Mouse (Mus musculus) embryonic facial prominence, embryonic 11.5 days (tissue): ENCODE data around the gene Tubb3. TPM values are rescaled to one million over a fixed set of nuclear protein-coding genes. Genes with fewer than 3 reads are reported as not detected.
A peak's percentile ranks its signal among the peaks of the same experiment; 100 is the strongest.

Source experiments
- ATAC-seq: fragments of 200-750 bp; cut with Nextera tagmentation; replicated peaks from 2 replicates; pipeline ENCODE4 v1.8.0; 2017; ENCODE audit warnings: low read depth; ENCODE audit not compliant: insufficient number of reproducible peaks, low FRiP score, low TSS enrichment
- DNase-seq: peaks from one replicate; pipeline ENCODE4 v3.0.0-alpha.2; 2015; ENCODE audit warnings: low spot score
- H3K27ac ChIP-seq: fragments of 300-500 bp; sonication (generic); replicated peaks from 2 replicates; pipeline ENCODE4 v1.5.1; 2014; ENCODE audit warnings: mild to moderate bottlenecking, low read depth, low read length, control low read depth
- H3K27me3 ChIP-seq: fragments of 300-500 bp; sonication (generic); 2 replicates; pipeline ENCODE4 v1.6.1; 2014; ENCODE audit warnings: mild to moderate bottlenecking, low read length, moderate library complexity, mixed read lengths; ENCODE audit not compliant: control insufficient read depth, insufficient read depth
- H3K36me3 ChIP-seq: fragments of 300-500 bp; sonication (generic); replicated peaks from 2 replicates; pipeline ENCODE4 v1.6.1; 2014; ENCODE audit warnings: low read depth, mild to moderate bottlenecking, low read length, moderate library complexity, mixed read lengths; ENCODE audit not compliant: control insufficient read depth, insufficient read depth
- H3K4me1 ChIP-seq: fragments of 300-500 bp; sonication (generic); 2 replicates; pipeline ENCODE4 v1.6.1; 2014; ENCODE audit warnings: low read length, mixed read lengths; ENCODE audit not compliant: control insufficient read depth, insufficient read depth
- H3K4me2 ChIP-seq: fragments of 300-500 bp; sonication (generic); 2 replicates; pipeline ENCODE4 v1.6.1; 2014; ENCODE audit warnings: low read depth, mild to moderate bottlenecking, control low read depth, low read length, moderate library complexity
- H3K4me3 ChIP-seq: fragments of 300-500 bp; sonication (generic); 2 replicates; pipeline ENCODE4 v1.5.1; 2014; ENCODE audit warnings: low read depth, low read length, control low read depth
- H3K9ac ChIP-seq: fragments of 300-500 bp; sonication (generic); replicated peaks from 2 replicates; pipeline ENCODE4 v1.6.1; 2014; ENCODE audit warnings: mild to moderate bottlenecking, control low read depth, low read length
- H3K9me3 ChIP-seq: fragments of 300-500 bp; sonication (generic); replicated peaks from 2 replicates; pipeline ENCODE4 v1.6.1; 2016; ENCODE audit warnings: mild to moderate bottlenecking, low read length, inconsistent platforms, mixed read lengths; ENCODE audit not compliant: control insufficient read depth
- WGBS: fragments of 180-500 bp; shearing (Covaris S2); extraction: QIAGEN DNeasy Blood & Tissue Kit; methylation state at CpG from one replicate; pipeline ENCODE4 v1.1.7; 2014; 5-methylcytosine and 5-hydroxymethylcytosine counted together
- polyA plus RNA-seq: library from polyadenylated mRNA; unstranded; fragments of >200 nt; fragmentation: Nextera tagmentation; extraction: Ambion mirVana; gene quantifications from 2 replicates; pipeline ENCODE4 v1.2.1, GENCODE M21; 2014

Gene Tubb3
- 199 and 248 TPM in 2 replicates for polyA plus RNA-seq

GRCm38 (mm10) chr8:123411246-123411645 is at the start of gene Tubb3:
TSS of gene Tubb3 (plus strand) at chr8:123411424.
- Histone ChIP-seq H3K9ac (peak within 1 kb of the TSS; percentile 66), H3K27ac (peak within 1 kb of the TSS; percentile 41; the same call in 1 of the 2 replicates), H3K36me3 (no peaks in the 10 kb centered on the region), H3K4me1 (no peaks in the 10 kb centered on the region), H3K4me3 (peak within 1 kb of the TSS; percentile 45), H3K4me2 (peak within 1 kb of the TSS; percentile 57), H3K9me3 (no peaks in the 10 kb centered on the region), H3K27me3 (peaks cover 45% of the 10 kb centered on the region)
- peak; percentile 86 for ATAC-seq
- 0% methylated on average over 29 of the region's 29 CpGs for WGBS
- DNase-seq: peak; percentile 87

- Histone ChIP-seq H3K27me3 (no peaks in the 10 kb centered on the region), H3K36me3 (no peaks in the 10 kb centered on the region), H3K4me1 (no peaks in the 10 kb centered on the region), H3K27ac (peak within 1 kb of the TSS; percentile 80), H3K4me3 (peak within 1 kb of the TSS; percentile 67), H3K4me2 (peak within 1 kb of the TSS; percentile 61), H3K9ac (peak within 1 kb of the TSS; percentile 65), H3K9me3 (no peaks in the 10 kb centered on the region)
- DNase-seq: peak; percentile 96
- peak; percentile 91 for ATAC-seq
- WGBS: under 1% methylated on average over 73 of the region's 75 CpGs
Measured at GRCm38 (mm10) chr8:123373403-123374238, 37.6 kb upstream of the Tubb3 start, which contains the start of gene Tcf25. TSS of gene Tcf25 (plus strand) at chr8:123373753.

GRCm38 (mm10) chr8:123374239-123374578 is 37.0 kb upstream of the Tubb3 start:
- DNase-seq (peak; percentile 95), ATAC-seq (peak; percentile 65)

GRCm38 (mm10) chr8:123375701-123376100 is 35.5 kb upstream of the Tubb3 start:
- no peak for DNase-seq
- no peak overlapping the region for H3K4me2 ChIP-seq
- no peaks in the 10 kb centered on the region for H3K27me3 ChIP-seq
- 82% methylated on average over 10 of the region's 10 CpGs for WGBS
- no peaks in the 10 kb centered on the region for H3K9me3 ChIP-seq
- no peak overlapping the region for H3K9ac ChIP-seq
- no peak for ATAC-seq
- H3K4me1 ChIP-seq: no peaks in the 10 kb centered on the region
- no peak overlapping the region for H3K27ac ChIP-seq
- H3K36me3 ChIP-seq: no peaks in the 10 kb centered on the region; the same call in 1 of the 2 replicates
- no peak overlapping the region for H3K4me3 ChIP-seq

More at GRCm38 (mm10) chr8:123374239-123374578, 37.0 kb upstream of the Tubb3 start:
- no peaks in the 10 kb centered on the region for H3K9me3 ChIP-seq
- H3K4me1 ChIP-seq: no peaks in the 10 kb centered on the region
- H3K27me3 ChIP-seq: no peaks in the 10 kb centered on the region
- under 1% methylated on average over 20 of the region's 20 CpGs for WGBS
- peak overlapping the region; percentile 65 for H3K9ac ChIP-seq
- H3K4me3 ChIP-seq: peak overlapping the region; percentile 67
- H3K4me2 ChIP-seq: peak overlapping the region; percentile 61
- peak overlapping the region; percentile 80 for H3K27ac ChIP-seq
- no peaks in the 10 kb centered on the region for H3K36me3 ChIP-seq

GRCm38 (mm10) chr8:123376106-123376505 is 35.1 kb upstream of the Tubb3 start:
- no peak overlapping the region for H3K9ac ChIP-seq
- no peak overlapping the region for H3K4me2 ChIP-seq
- H3K27me3 ChIP-seq: no peaks in the 10 kb centered on the region
- 71% methylated on average over 8 of the region's 8 CpGs for WGBS
- ATAC-seq (no peak), DNase-seq (no peak)
- no peaks in the 10 kb centered on the region for H3K4me1 ChIP-seq
- no peaks in the 10 kb centered on the region; the same call in 1 of the 2 replicates for H3K36me3 ChIP-seq
- no peak overlapping the region for H3K4me3 ChIP-seq
- no peak overlapping the region for H3K27ac ChIP-seq
- H3K9me3 ChIP-seq: no peaks in the 10 kb centered on the region

GRCm38 (mm10) chr8:123381711-123382110 is 29.5 kb upstream of the Tubb3 start:
- Histone ChIP-seq H3K4me2 (no peak overlapping the region), H3K4me3 (no peak overlapping the region), H3K27me3 (no peaks in the 10 kb centered on the region), H3K9me3 (no peaks in the 10 kb centered on the region), H3K4me1 (no peaks in the 10 kb centered on the region), H3K9ac (no peak overlapping the region), H3K27ac (no peak overlapping the region), H3K36me3 (peaks cover 8% of the 10 kb centered on the region)
- 94% methylated on average over 4 of the region's 4 CpGs for WGBS
- ATAC-seq: no peak
- DNase-seq: no peak

- ATAC-seq (no peak), DNase-seq (no peak)
- Histone ChIP-seq H3K36me3 (peaks cover 8% of the 10 kb centered on the region), H3K9me3 (no peaks in the 10 kb centered on the region), H3K4me3 (no peak overlapping the region), H3K4me1 (no peaks in the 10 kb centered on the region), H3K27ac (no peak overlapping the region), H3K9ac (no peak overlapping the region), H3K27me3 (no peaks in the 10 kb centered on the region), H3K4me2 (no peak overlapping the region)
- 89% methylated on average over 8 of the region's 8 CpGs for WGBS
Measured at GRCm38 (mm10) chr8:123382516-123382915, 28.7 kb upstream of the Tubb3 start.

- peaks cover 14% of the 10 kb centered on the region for H3K36me3 ChIP-seq
- 72% methylated on average over 9 of the region's 9 CpGs for WGBS
- DNase-seq: peak; percentile 44
Measured at GRCm38 (mm10) chr8:123384883-123385540, 26.2 kb upstream of the Tubb3 start.

More at GRCm38 (mm10) chr8:123384883-123385540, 26.2 kb upstream of the Tubb3 start:
- Histone ChIP-seq H3K4me1 (no peaks in the 10 kb centered on the region), H3K27ac (no peak overlapping the region), H3K4me2 (no peak overlapping the region), H3K9ac (no peak overlapping the region), H3K4me3 (no peak overlapping the region), H3K27me3 (no peaks in the 10 kb centered on the region), H3K9me3 (no peaks in the 10 kb centered on the region)
- ATAC-seq: no peak
